Mouse (Mus musculus) lung, postnatal 0 days (tissue): ENCODE measurements around the gene Aox3. TPM values are rescaled to one million over a fixed set of nuclear protein-coding genes. Genes with fewer than 3 reads are reported as not detected.

Experiments
- ATAC-seq: fragments of 200-750 bp; cut with Nextera tagmentation; 2 replicates; pipeline ENCODE4 v1.8.0; 2017; ENCODE audit warnings: moderate library complexity
- DNase-seq: peaks from one replicate; pipeline ENCODE4 v3.0.0-alpha.2; 2016; ENCODE audit warnings: low spot score
- H3K27ac ChIP-seq: fragments of 300-500 bp; sonication (generic); 2 replicates; pipeline ENCODE4 v1.5.1; 2014; ENCODE audit warnings: antibody characterized with exemption, mild to moderate bottlenecking, low read length, mixed read lengths
- H3K27me3 ChIP-seq: fragments of 300-500 bp; sonication (generic); replicated peaks from 2 replicates; pipeline ENCODE4 v1.6.1; 2014; ENCODE audit warnings: low read length, mixed read lengths; ENCODE audit not compliant: insufficient read depth
- H3K36me3 ChIP-seq: fragments of 300-500 bp; sonication (generic); 2 replicates; pipeline ENCODE4 v1.6.1; 2014; ENCODE audit warnings: low read length, mixed read lengths; ENCODE audit not compliant: insufficient read depth
- H3K4me1 ChIP-seq: fragments of 300-500 bp; sonication (generic); 2 replicates; pipeline ENCODE4 v1.6.1; 2014; ENCODE audit warnings: antibody characterized with exemption, low read depth, low read length, mixed read lengths; ENCODE audit not compliant: insufficient read depth
- H3K4me2 ChIP-seq: fragments of 300-500 bp; sonication (generic); replicated peaks from 2 replicates; pipeline ENCODE4 v1.6.1; 2014; ENCODE audit warnings: low read depth, mild to moderate bottlenecking, low read length, moderate library complexity, mixed read lengths
- H3K4me3 ChIP-seq: fragments of 300-500 bp; sonication (generic); 2 replicates; pipeline ENCODE4 v1.5.1; 2014; ENCODE audit warnings: low read depth, low read length
- H3K9ac ChIP-seq: fragments of 300-500 bp; sonication (generic); replicated peaks from 2 replicates; pipeline ENCODE4 v1.6.1; 2014; ENCODE audit warnings: low read depth, mild to moderate bottlenecking
- H3K9me3 ChIP-seq: fragments of 300-500 bp; sonication (generic); 2 replicates; pipeline ENCODE4 v1.6.1; 2016; ENCODE audit warnings: low read length, mixed read lengths
- CTCF ChIP-seq: IDR thresholded peaks from 2 replicates; pipeline ENCODE4 v1.5.1; 2016; ENCODE audit warnings: antibody characterized with exemption, mild to moderate bottlenecking
- EP300 ChIP-seq: IDR thresholded peaks from 2 replicates; pipeline ENCODE4 v1.6.1; 2016; ENCODE audit warnings: antibody characterized with exemption, mild to moderate bottlenecking, control low read depth
- WGBS: fragments of 180-500 bp; shearing (Covaris S2); extraction: QIAGEN DNeasy Blood & Tissue Kit; methylation state at CpG from one replicate; pipeline ENCODE4 v1.1.7; 2014; 5-methylcytosine and 5-hydroxymethylcytosine counted together
- polyA plus RNA-seq: library from polyadenylated mRNA; unstranded; fragments of >200 nt; fragmentation: Nextera tagmentation; extraction: Ambion mirVana; gene quantifications from 2 replicates; pipeline ENCODE4 v1.2.1, GENCODE M21; 2015

Aox3 gene
- polyA plus RNA-seq, 1 experiment from 2014 or later: 9.9 TPM

- TF ChIP-seq EP300: no peak
- no peak for TF ChIP-seq CTCF
- H3K27ac ChIP-seq: no peak overlapping the region
- 53% methylated on average over 4 of the region's 4 CpGs for WGBS
- H3K9me3 ChIP-seq: no peaks in the 10 kb centered on the region
- no peaks in the 10 kb centered on the region for H3K4me1 ChIP-seq
- no peak overlapping the region for H3K4me2 ChIP-seq
- H3K27me3 ChIP-seq: no peaks in the 10 kb centered on the region
- no peaks in the 10 kb centered on the region for H3K36me3 ChIP-seq
- no peak for DNase-seq
- H3K9ac ChIP-seq: no peak overlapping the region
- no peak for ATAC-seq
- no peak overlapping the region for H3K4me3 ChIP-seq
Measured at GRCm38 (mm10) chr1:58198386-58198785, 85.5 kb downstream of the Aox3 start.

- no peak for ATAC-seq
- Histone ChIP-seq H3K9me3 (no peaks in the 10 kb centered on the region), H3K4me3 (no peak within 1 kb of the TSS), H3K27ac (no peak within 1 kb of the TSS), H3K36me3 (no peaks in the 10 kb centered on the region), H3K4me2 (no peak within 1 kb of the TSS), H3K9ac (no peak within 1 kb of the TSS), H3K27me3 (no peaks in the 10 kb centered on the region), H3K4me1 (no peaks in the 10 kb centered on the region)
- no peak for DNase-seq
- no peak for TF ChIP-seq CTCF
- no peak for TF ChIP-seq EP300
- WGBS: 74% methylated on average over 17 of the region's 17 CpGs
Measured at GRCm38 (mm10) chr1:58210203-58210602, 97.3 kb downstream of the Aox3 start, which contains the start of gene Aox4. Gene Aox4, plus strand, starts transcription at chr1:58210397.

DNA sequence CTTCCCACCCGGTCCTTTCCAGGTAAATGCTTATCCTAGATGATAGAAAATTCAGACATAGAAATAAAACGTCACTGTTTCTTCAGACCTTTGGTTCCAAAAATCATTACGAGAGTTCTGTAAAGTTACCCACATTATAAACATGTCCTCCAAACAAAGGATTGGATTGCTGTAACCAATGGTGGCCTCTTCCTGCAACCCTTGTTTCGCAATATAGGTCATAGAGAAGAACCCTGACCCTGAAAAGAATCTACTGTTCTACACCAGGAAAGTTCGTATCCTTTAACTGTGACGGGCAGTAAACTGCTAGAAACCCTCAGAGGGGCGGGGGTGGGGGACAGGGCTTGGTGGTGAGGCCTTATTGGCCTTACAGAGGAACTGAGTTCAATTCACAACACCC is 99.9 kb downstream of the Aox3 start:
- Histone ChIP-seq H3K36me3 (no peaks in the 10 kb centered on the region), H3K4me3 (no peak overlapping the region), H3K4me2 (no peak overlapping the region), H3K27me3 (no peaks in the 10 kb centered on the region), H3K9ac (no peak overlapping the region), H3K4me1 (no peaks in the 10 kb centered on the region), H3K27ac (no peak overlapping the region), H3K9me3 (no peaks in the 10 kb centered on the region)
- DNase-seq: no peak
- no peak for TF ChIP-seq CTCF
- TF ChIP-seq EP300: no peak
- no peak for ATAC-seq
- WGBS: 69% methylated on average over 7 of the region's 7 CpGs

GRCm38 (mm10) chr1:58213838-58214237 is 100.9 kb downstream of the Aox3 start:
- Histone ChIP-seq H3K4me3 (no peak overlapping the region), H3K4me2 (no peak overlapping the region), H3K4me1 (no peaks in the 10 kb centered on the region), H3K27me3 (no peaks in the 10 kb centered on the region), H3K9me3 (no peaks in the 10 kb centered on the region), H3K27ac (no peak overlapping the region), H3K36me3 (no peaks in the 10 kb centered on the region), H3K9ac (no peak overlapping the region)
- WGBS: 77% methylated on average over 5 of the region's 5 CpGs
- DNase-seq: no peak
- ATAC-seq: no peak
- TF ChIP-seq EP300 (no peak), CTCF (no peak)

GRCm38 (mm10) chr1:58215353-58215752 is 102.4 kb downstream of the Aox3 start:
- WGBS: 83% methylated on average over 4 of the region's 4 CpGs
- no peaks in the 10 kb centered on the region for H3K36me3 ChIP-seq
- ATAC-seq: no peak

DNA sequence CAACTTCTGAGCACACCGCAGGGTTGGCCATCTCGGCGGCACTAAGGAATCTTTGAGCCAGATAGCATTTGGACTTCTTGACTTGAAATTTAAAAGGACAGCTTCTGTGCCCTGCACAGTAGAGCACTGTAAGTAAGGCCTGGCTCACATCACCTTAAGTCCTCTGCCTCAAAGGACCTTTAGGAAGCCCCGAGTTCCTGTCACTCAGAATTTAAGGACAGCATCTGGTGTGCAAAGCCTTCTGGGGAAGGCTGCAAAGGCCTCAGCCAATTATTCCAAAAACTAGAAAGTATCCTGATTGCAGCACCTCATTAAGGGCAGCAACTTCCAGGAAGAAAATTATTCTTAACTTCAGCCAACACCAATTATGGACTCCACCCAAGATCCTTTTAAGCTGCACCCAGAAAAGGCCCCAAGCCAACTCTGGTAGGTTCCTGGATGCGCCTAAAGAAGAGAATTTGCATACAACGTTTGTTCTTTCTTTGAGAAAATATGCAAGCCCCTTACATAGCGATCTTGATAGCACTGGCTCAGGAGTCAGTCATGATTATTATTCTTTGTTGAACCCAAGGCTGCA is 103.1 kb downstream of the Aox3 start:
- Histone ChIP-seq H3K4me1 (no peaks in the 10 kb centered on the region), H3K36me3 (no peaks in the 10 kb centered on the region), H3K9me3 (no peaks in the 10 kb centered on the region), H3K27ac (no peak overlapping the region), H3K4me2 (no peak overlapping the region), H3K27me3 (no peaks in the 10 kb centered on the region), H3K9ac (no peak overlapping the region), H3K4me3 (no peak overlapping the region)
- DNase-seq: no peak
- ATAC-seq: no peak
- no peak for TF ChIP-seq CTCF
- WGBS: 64% methylated on average over 7 of the region's 7 CpGs

More at GRCm38 (mm10) chr1:58215353-58215752, 102.4 kb downstream of the Aox3 start:
- Histone ChIP-seq H3K4me1 (no peaks in the 10 kb centered on the region), H3K27me3 (no peaks in the 10 kb centered on the region), H3K9ac (no peak overlapping the region), H3K4me3 (no peak overlapping the region), H3K9me3 (no peaks in the 10 kb centered on the region), H3K4me2 (no peak overlapping the region), H3K27ac (no peak overlapping the region)
- TF ChIP-seq EP300: no peak
- TF ChIP-seq CTCF: no peak
- no peak for DNase-seq

GRCm38 (mm10) chr1:58221070-58221469 is 108.1 kb downstream of the Aox3 start:
- DNase-seq: no peak
- H3K4me1 ChIP-seq: no peaks in the 10 kb centered on the region
- H3K4me2 ChIP-seq: no peak overlapping the region
- H3K36me3 ChIP-seq: no peaks in the 10 kb centered on the region
- H3K27ac ChIP-seq: no peak overlapping the region
- no peaks in the 10 kb centered on the region for H3K27me3 ChIP-seq
- TF ChIP-seq EP300 (no peak), CTCF (no peak)
- no peak overlapping the region for H3K4me3 ChIP-seq
- WGBS: 50% methylated on average over 6 of the region's 6 CpGs
- H3K9ac ChIP-seq: no peak overlapping the region
- no peak for ATAC-seq
- H3K9me3 ChIP-seq: no peaks in the 10 kb centered on the region
